Mouse (Mus musculus) liver, embryonic 16.5 days (tissue): ENCODE measurements around the gene Atl2. TPM values are rescaled to one million over a fixed set of nuclear protein-coding genes. Genes with fewer than 3 reads are reported as not detected.

Experiments
- ATAC-seq: fragments of 200-750 bp; cut with Nextera tagmentation; 2 replicates; pipeline ENCODE4 v1.8.0; 2017; ENCODE audit warnings: low read depth, mild to moderate bottlenecking, moderate number of reproducible peaks, moderate library complexity
- H3K27ac ChIP-seq: fragments of 300-500 bp; sonication (generic); 2 replicates; pipeline ENCODE4 v1.5.1; 2014; ENCODE audit warnings: mild to moderate bottlenecking, low read length
- H3K27me3 ChIP-seq: fragments of 300-500 bp; sonication (generic); 2 replicates; pipeline ENCODE4 v1.6.1; 2014; ENCODE audit warnings: low read depth, low read length, mixed read lengths; ENCODE audit not compliant: control insufficient read depth, insufficient read depth
- H3K36me3 ChIP-seq: fragments of 300-500 bp; sonication (generic); 2 replicates; pipeline ENCODE4 v1.6.1; 2014; ENCODE audit warnings: mild to moderate bottlenecking; ENCODE audit not compliant: control insufficient read depth, insufficient read depth
- H3K4me1 ChIP-seq: fragments of 300-500 bp; sonication (generic); 2 replicates; pipeline ENCODE4 v1.6.1; 2014; ENCODE audit warnings: low read depth, low read length, mixed read lengths; ENCODE audit not compliant: control insufficient read depth
- H3K4me2 ChIP-seq: fragments of 300-500 bp; sonication (generic); 2 replicates; pipeline ENCODE4 v1.6.1; 2014; ENCODE audit warnings: low read depth, low read length, mixed read lengths
- H3K4me3 ChIP-seq: fragments of 300-500 bp; sonication (generic); 2 replicates; pipeline ENCODE4 v1.5.1; 2014; ENCODE audit warnings: low read depth, mild to moderate bottlenecking, low read length
- H3K9ac ChIP-seq: fragments of 300-500 bp; sonication (generic); 2 replicates; pipeline ENCODE4 v1.6.1; 2014; ENCODE audit warnings: low read depth, low read length
- H3K9me3 ChIP-seq: fragments of 300-500 bp; sonication (generic); replicated peaks from 2 replicates; pipeline ENCODE4 v1.6.1; 2016; ENCODE audit warnings: low read length; ENCODE audit not compliant: control insufficient read depth
- WGBS: fragments of 180-500 bp; shearing (Covaris S2); extraction: QIAGEN DNeasy Blood & Tissue Kit; methylation state at CpG from one replicate; pipeline ENCODE4 v1.1.7; 2014; ENCODE audit not compliant: insufficient replicate concordance; 5-methylcytosine and 5-hydroxymethylcytosine counted together
- polyA plus RNA-seq: library from polyadenylated mRNA; unstranded; fragments of >200 nt; fragmentation: Nextera tagmentation; extraction: Ambion mirVana; gene quantifications from 2 replicates; pipeline ENCODE4 v1.2.1, GENCODE M21; 2015

Atl2 gene
- polyA plus RNA-seq, result 29.2 and 31.1 TPM in 2 replicates

GRCm38 (mm10) chr17:79895911-79896423, at the start of gene Atl2:
TSS of gene Atl2 (minus strand) at chr17:79896123.
- Histone ChIP-seq H3K27me3 (peaks cover 16% of the 10 kb centered on the region), H3K27ac (peak within 1 kb of the TSS; percentile 96), H3K4me1 (peaks cover 39% of the 10 kb centered on the region), H3K9ac (peak within 1 kb of the TSS; percentile 99), H3K4me3 (peak within 1 kb of the TSS; percentile 76), H3K4me2 (peak within 1 kb of the TSS; percentile 97), H3K9me3 (no peaks in the 10 kb centered on the region), H3K36me3 (no peaks in the 10 kb centered on the region)
- peak; percentile 87 for ATAC-seq
- 0% methylated on average over 51 of the region's 51 CpGs for WGBS

DNA sequence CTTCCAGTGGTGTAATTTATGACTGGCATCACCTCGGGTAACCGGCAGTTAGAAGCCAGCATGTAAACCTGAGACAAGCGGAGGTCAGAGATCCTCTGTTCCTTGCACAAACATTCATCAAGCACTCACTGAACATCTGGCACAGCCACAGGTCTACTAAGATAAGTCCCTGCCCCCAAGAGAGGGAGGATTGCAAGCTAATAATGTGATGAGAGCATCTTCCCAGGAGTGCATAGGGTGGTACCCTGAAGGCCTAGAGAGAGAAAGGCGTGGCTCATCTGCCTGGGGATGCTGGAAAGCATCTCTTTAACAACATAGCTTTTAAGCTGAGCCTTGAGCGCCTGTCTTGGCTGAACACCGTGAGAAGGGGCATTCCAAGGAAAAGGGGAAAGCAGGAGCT, 48.9 kb upstream of the Atl2 start:
- WGBS, result 64% methylated on average over 6 of the region's 6 CpGs
- Histone ChIP-seq H3K27me3 (no peaks in the 10 kb centered on the region), H3K9me3 (no peaks in the 10 kb centered on the region), H3K4me1 (no peaks in the 10 kb centered on the region), H3K4me3 (no peak overlapping the region), H3K4me2 (no peak overlapping the region), H3K36me3 (no peaks in the 10 kb centered on the region), H3K9ac (no peak overlapping the region), H3K27ac (no peak overlapping the region)
- no peak for ATAC-seq

GRCm38 (mm10) chr17:79942418-79942817, 46.5 kb upstream of the Atl2 start:
- ATAC-seq, result no peak
- no peaks in the 10 kb centered on the region; the same call in 1 of the 2 replicates for H3K4me1 ChIP-seq
- H3K9ac ChIP-seq, result no peak overlapping the region
- no peaks in the 10 kb centered on the region for H3K36me3 ChIP-seq
- 51% methylated on average over 5 of the region's 5 CpGs for WGBS
- no peak overlapping the region for H3K4me3 ChIP-seq
- no peak overlapping the region for H3K27ac ChIP-seq
- H3K4me2 ChIP-seq, result no peak overlapping the region
- no peaks in the 10 kb centered on the region for H3K27me3 ChIP-seq
- H3K9me3 ChIP-seq, result no peaks in the 10 kb centered on the region

DNA sequence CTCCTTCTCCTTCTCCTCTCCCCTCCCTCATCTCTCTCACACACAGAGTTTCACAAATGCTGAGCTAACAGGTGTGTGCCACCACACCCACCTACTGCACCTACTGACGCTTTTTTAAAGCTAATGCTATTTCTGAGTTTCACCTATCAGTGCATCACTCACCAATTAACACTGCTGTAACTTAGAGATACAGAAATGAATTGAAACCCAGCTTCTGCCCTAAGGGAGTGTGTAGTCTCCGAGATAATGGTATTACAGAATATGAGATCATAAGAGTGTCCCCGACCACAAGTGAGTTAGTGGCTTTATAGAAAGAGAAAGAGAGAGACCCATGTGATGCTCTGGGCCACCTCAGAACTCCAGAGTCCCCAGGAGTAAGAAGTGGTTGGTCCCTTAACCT, 43.2 kb upstream of the Atl2 start:
- Histone ChIP-seq H3K27ac (no peak overlapping the region), H3K36me3 (no peaks in the 10 kb centered on the region), H3K9me3 (no peaks in the 10 kb centered on the region), H3K4me2 (no peak overlapping the region), H3K9ac (no peak overlapping the region), H3K27me3 (no peaks in the 10 kb centered on the region), H3K4me1 (no peaks in the 10 kb centered on the region; the same call in 1 of the 2 replicates), H3K4me3 (no peak overlapping the region)
- 32% methylated on average over 3 of the region's 3 CpGs for WGBS
- no peak; the same call in 1 of the 2 replicates for ATAC-seq

DNA sequence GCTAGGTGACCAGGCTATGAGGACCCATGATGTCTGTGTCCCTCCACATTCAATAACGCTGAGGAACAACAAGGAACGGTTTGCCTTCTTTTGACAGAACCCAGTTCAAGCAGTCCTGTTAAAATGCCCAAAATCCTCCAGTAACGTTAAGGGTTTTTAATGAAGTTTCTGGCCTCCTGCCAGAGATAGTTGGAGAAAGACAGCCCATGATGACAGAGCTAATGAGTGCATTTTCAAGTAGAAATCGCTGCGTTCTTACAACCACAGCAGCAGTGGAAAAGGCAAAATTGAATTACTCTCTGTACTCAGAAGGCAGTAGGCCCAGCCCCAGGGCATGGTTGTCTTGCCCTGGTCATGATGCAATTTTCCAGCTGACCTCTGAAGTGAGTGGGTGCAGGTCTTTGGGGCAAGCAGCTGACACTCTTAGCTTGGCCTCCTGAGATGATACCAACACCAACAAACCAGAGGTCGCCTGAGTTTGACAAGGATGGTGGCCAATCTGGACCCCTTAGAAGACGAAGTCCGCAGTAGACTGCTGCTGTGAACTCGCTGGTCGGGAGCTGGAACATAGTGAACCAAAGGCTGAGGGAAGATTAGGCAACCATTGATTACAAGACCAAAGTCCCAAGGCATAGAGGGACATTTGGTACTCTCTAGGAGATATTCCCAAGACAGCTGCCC, 42.1 kb upstream of the Atl2 start:
- Histone ChIP-seq H3K4me1 (no peaks in the 10 kb centered on the region; the same call in 1 of the 2 replicates), H3K9ac (no peak overlapping the region), H3K4me2 (no peak overlapping the region), H3K9me3 (no peaks in the 10 kb centered on the region), H3K27ac (no peak overlapping the region), H3K27me3 (no peaks in the 10 kb centered on the region), H3K36me3 (no peaks in the 10 kb centered on the region), H3K4me3 (no peak overlapping the region)
- WGBS, result 64% methylated on average over 10 of the region's 10 CpGs
- ATAC-seq, result peak; percentile 70

DNA sequence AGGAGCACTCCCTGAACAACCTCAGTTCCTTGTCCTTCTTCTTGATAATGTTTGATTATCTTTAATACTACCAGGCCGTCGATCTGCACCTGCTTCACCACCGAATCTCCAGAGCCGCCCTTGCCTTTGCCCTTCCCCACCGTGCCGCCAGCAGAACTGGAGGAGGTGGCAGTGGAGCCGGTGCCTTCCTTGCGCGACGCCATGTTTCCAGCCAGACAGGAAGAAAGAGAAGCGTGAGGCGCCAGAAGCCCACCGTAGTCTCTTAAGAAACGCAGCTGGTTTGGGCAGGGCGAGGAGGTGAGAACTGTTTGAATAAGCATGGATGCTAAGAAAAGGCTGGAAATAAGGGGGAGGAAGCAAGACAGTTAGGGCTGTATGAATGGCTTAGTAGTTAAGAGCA, 38.4 kb upstream of the Atl2 start:
- no peak overlapping the region for H3K9ac ChIP-seq
- no peaks in the 10 kb centered on the region for H3K27me3 ChIP-seq
- no peak overlapping the region for H3K27ac ChIP-seq
- H3K36me3 ChIP-seq, result no peaks in the 10 kb centered on the region
- no peaks in the 10 kb centered on the region for H3K9me3 ChIP-seq
- ATAC-seq, result no peak
- 82% methylated on average over 15 of the region's 15 CpGs for WGBS
- H3K4me2 ChIP-seq, result no peak overlapping the region
- H3K4me1 ChIP-seq, result no peaks in the 10 kb centered on the region; the same call in 1 of the 2 replicates
- no peak overlapping the region for H3K4me3 ChIP-seq

- ATAC-seq, result no peak
- H3K4me1 ChIP-seq, result no peaks in the 10 kb centered on the region
- 64% methylated on average over 5 of the region's 5 CpGs for WGBS
- no peaks in the 10 kb centered on the region for H3K36me3 ChIP-seq
- no peak overlapping the region for H3K4me3 ChIP-seq
- no peaks in the 10 kb centered on the region for H3K27me3 ChIP-seq
- no peak overlapping the region for H3K4me2 ChIP-seq
- H3K27ac ChIP-seq, result no peak overlapping the region
- H3K9me3 ChIP-seq, result no peaks in the 10 kb centered on the region
- no peak overlapping the region for H3K9ac ChIP-seq
Measured at GRCm38 (mm10) chr17:79932676-79933278, 36.9 kb upstream of the Atl2 start.

GRCm38 (mm10) chr17:79927110-79927509, 31.2 kb upstream of the Atl2 start:
- no peak overlapping the region for H3K4me2 ChIP-seq
- H3K27me3 ChIP-seq, result no peaks in the 10 kb centered on the region
- no peak overlapping the region for H3K9ac ChIP-seq
- no peaks in the 10 kb centered on the region for H3K36me3 ChIP-seq
- 59% methylated on average over 2 of the region's 2 CpGs for WGBS
- H3K27ac ChIP-seq, result no peak overlapping the region
- no peak overlapping the region for H3K4me3 ChIP-seq
- H3K4me1 ChIP-seq, result peaks cover 14% of the 10 kb centered on the region
- no peak for ATAC-seq
- no peaks in the 10 kb centered on the region for H3K9me3 ChIP-seq

- no peak overlapping the region for H3K4me3 ChIP-seq
Measured at GRCm38 (mm10) chr17:79926486-79926885, 30.6 kb upstream of the Atl2 start.

More at GRCm38 (mm10) chr17:79926486-79926885, 30.6 kb upstream of the Atl2 start:
- peak; percentile 91 for ATAC-seq
- Histone ChIP-seq H3K4me1 (peaks cover 14% of the 10 kb centered on the region), H3K9ac (no peak overlapping the region), H3K9me3 (no peaks in the 10 kb centered on the region), H3K27me3 (no peaks in the 10 kb centered on the region), H3K4me2 (peak overlapping the region; percentile 48; the same call in 1 of the 2 replicates), H3K36me3 (no peaks in the 10 kb centered on the region), H3K27ac (no peak overlapping the region)
- WGBS, result 43% methylated on average over 3 of the region's 3 CpGs
